Mouse (Mus musculus): ENCODE data around the gene Rpl41.
"Not testable (repeated sequence)": the region's sequence is repeated elsewhere in the genome, so short reads cannot be mapped to it uniquely, and the experiment has no call there.

Rpl41 gene

DNA sequence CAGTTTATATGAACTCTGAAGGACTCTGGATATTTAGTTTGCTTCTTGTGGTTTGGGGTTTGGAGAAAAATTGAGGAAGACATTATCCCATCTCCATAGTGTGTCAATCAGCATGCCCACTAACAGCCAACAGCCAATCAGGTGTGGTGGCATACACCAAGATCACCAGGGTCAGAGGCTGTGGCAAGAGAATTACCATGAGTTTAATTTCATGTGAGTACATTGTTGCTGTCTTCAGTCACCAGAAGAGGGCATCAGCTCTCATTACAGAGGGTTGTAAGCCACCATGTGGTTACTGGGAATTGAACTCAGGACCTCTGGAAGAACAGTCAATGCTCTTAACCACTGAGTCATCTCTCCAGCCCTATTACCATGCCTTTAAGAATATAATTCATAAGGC, 7.2 kb upstream of the Rpl41 start:
- no peak for DNase-seq (ENCODE audit: low spot score)

- not testable (repeated sequence) for DNase-seq (ENCODE audit: low spot score)
Observed at GRCm38 (mm10) chr10:128555567-128555966, 6.5 kb upstream of the Rpl41 start.

DNA sequence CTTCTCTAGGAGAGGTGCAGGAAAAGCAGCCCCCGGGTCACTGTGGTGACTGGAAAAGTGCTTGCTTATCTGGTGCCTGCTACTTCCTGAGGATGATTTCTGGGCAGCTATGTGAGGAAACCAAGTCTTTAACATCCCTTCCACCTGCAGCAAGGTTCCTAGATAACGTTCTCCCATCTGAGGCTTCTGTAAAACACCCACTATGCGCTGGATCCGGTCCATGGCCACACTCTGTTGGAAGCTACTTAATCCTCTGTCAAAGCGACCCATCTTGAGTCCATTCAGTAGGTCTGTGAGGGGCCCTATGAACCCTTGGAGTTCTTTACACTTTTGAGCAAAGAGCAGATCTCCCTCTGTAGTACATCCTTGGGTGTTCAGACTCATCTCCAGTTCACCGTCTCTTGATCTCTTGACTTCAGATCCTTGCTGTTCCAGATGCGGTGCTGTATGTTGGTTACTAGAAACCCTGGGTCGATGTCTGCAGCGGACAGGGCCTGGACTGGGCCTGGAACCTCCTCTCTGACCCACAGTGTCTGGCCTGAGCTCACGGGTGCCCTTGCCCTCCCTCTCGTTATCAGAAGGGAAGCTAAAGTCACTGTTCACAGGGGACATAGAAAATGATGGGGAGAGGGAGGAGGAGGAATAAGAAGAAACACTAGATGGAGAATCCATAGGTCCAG, 1.2 kb upstream of the Rpl41 start:
- DNase-seq (ENCODE audit: low spot score): not testable (repeated sequence)

DNA sequence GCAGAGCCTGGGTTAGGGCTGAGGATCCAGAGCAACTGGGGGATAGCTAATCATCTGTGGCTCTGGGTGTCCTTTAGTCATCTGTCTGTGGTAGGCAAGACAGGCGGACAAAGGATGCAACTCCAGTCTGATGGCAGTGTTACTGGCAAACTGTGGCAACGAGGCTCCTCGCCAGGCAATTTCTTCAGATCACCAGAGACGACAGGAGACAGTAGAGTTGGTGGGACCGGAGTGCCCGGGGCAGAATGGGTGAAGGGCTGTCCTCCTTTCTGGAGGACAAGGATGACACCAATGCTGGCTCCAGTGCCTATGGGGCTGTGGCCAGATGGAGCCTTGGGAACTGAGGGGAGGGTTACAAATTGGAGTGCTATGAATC, 565 bp upstream of the Rpl41 start:
- DNase-seq (ENCODE audit: low spot score): not testable (repeated sequence)

DNA sequence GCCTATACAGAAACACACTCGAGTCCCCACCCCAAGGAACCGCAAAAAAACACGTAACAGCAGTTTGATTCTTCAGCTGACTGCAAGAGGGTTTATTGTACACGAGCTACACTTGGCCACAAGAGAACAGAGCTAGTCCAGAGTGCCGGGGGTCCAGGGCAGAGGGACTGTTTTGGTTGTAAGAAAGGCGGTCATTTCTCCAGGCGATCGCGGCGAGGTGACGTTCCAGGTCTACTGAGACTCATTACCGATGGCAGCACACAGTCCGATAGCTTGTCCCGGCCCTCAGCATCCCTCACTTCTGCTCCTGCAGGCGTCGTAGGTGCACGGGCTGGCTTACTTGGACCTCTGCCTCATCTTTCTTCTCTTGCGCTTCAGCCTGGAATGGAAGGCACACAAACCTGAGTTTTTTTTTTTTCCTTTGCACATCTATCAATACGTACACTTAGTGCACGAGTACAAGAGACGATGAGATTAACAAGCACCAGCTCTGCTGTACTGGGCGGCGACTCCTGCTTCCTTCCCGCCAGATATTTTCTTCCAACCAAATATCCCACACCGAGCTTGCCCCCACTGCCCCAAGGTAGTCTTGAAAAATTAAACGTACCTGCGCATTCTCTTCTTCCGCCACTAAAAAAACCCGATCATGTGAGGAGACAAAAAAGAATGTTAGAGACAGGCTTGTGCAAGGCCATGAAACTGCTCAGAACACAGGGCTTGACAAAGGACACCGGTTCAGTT, 884 bp downstream of the Rpl41 start:
- not testable (repeated sequence) for DNase-seq (ENCODE audit: low spot score)

- DNase-seq (ENCODE audit: low spot score): peak; percentile 91
Observed at GRCm38 (mm10) chr10:128547361-128548032, 1.6 kb downstream of the Rpl41 start, which contains the start of gene Zc3h10. TSS of gene Zc3h10 (minus strand) at chr10:128547774.

DNA sequence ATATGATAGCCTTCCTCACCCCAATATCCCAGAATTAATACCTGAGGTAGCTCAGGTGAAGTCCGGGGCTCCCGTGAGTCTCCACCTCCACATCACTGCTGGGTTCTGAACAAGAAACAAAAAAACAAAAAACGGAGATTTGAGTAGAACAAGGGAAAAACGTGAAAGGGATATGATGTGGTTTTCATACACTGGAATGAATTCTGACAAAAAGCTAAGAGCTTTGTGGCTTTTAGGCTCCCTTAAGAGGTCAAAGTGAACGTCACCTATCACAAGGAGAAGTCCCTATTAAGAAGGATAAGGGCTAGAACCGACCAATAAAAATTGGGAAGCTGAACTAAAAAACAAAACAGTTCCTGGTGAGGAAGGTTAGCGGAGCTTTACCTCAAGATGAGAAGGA, 2.3 kb downstream of the Rpl41 start:
- no peak for DNase-seq (ENCODE audit: low spot score)

DNA sequence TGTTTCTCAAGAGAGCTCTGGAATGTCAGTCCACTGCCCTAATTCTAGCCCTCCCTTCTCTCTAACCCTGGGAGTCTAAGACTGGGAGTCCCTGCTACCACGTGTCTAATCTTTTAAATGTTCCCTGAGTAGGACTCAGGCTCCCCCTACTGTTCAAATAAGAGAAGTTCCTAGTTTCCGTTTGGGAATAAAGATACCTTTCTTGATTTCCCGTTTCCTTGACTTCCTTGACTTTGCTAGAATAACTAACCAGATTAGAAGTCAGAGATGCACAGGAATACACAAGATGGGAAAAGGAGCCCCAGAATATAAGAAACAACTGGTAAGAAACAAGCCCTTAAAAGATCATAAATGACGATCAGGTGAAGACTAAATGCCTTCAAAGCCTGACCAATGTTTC, 2.7 kb downstream of the Rpl41 start:
- DNase-seq (ENCODE audit: low spot score): no peak

DNA sequence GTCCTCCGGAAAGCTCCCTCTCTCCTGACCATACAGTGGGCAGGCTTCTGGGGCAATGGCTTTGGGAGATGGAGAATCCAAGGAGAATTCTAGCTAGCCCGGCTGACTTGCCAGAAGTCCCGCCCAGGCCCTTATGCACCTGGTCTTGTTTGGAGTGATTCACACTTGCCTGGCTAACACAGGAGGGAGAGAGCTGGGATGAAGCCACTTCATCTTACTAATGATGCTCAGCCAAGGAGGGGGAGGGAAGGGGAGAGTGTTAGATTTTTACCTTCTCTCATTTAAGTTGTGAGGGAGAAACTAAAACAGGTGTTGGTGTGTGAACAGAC, 3.6 kb downstream of the Rpl41 start:
- no peak for DNase-seq (ENCODE audit: low spot score)

DNA sequence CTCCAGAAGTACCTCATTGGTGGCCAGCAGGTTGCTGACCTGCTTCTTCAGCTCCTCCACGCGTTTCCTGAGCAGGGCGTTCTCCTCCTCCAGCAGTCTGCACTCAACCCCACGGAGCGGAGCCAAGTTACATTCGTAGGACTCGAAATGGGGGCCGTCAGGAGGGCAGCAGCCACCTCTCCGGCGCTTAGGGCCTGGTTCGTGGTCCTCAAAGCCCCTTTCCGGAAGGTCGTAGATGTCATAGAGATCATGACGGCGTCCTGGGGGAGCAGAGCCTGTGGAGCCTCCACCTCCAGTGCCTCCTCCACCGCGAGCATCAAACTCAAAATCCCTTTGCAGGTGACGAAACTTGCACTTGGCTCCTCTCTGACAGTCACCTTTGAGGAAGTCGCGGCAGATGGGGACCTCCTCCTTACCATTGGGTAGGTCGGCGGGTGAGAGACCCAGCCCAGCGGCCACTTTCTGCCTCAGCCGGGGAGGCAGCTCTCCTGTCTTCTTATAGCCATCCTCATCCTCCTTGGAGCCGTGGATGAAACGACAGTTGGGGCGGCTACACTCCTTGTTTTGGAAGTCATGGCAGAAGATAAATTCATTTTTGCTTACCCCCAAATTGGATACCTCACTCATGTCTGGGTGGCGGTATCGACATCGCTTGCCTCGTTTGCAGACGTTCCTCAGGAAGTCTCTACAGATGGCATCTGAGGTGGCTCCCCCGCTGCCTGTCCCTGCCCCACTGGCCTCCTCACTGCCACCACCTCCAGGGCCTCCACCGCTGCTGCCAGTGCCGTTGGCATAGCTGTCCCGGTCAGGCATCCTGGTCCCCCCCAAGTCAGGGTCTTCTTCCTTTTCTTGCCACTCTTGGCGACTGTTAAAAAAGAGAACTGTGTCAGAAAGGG, 4.2 kb downstream of the Rpl41 start:
- DNase-seq (ENCODE audit: low spot score): no peak

GRCm38 (mm10) chr10:128544151-128544657, 4.9 kb downstream of the Rpl41 start:
- no peak for DNase-seq (ENCODE audit: low spot score)

DNA sequence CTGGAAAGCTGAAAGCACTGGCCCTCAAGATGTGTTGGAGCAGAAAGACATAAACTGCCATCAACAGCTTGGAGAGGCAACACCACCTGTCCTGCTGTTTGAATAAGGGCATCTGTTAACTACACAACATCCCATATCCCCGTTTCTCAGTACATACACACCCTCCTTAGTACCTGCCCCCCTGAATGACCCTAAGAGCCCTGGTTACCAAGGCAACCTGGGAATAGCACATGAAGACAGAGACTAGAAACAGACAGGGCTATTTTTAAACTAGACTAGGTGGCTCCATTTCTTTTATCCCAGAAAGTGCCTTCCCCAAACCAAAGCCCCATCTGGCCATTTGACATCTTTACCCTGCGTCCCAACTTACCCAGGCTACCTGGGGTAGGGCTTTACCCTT, 6.0 kb downstream of the Rpl41 start:
- DNase-seq (ENCODE audit: low spot score): no peak

DNA sequence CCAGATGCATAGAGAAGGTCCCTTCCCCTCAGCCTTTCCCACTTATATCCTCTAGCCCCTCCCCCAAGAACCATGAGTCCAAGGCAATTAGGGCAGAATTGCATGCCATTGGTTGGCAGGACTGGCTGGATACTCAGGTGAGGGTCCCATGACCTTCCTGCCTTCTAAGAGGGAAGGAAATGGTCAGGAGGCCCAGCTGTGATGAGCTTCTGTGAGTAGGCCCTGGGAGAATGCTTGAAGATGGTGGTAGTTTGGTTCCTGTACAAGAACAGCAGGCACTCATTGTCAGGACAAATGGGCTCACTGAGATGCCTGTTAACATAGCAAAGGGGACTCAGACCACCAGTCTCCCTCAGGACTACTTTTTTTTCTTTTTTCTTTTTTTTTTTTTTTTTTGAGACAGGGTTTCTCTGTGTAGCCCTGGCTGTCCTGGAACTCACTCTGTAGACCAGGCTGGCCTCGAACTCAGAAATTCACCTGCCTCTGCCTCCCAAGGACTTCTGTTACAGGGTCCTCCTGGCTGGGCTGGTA, 10.7 kb downstream of the Rpl41 start:
- no peak for DNase-seq (ENCODE audit: low spot score)

DNA sequence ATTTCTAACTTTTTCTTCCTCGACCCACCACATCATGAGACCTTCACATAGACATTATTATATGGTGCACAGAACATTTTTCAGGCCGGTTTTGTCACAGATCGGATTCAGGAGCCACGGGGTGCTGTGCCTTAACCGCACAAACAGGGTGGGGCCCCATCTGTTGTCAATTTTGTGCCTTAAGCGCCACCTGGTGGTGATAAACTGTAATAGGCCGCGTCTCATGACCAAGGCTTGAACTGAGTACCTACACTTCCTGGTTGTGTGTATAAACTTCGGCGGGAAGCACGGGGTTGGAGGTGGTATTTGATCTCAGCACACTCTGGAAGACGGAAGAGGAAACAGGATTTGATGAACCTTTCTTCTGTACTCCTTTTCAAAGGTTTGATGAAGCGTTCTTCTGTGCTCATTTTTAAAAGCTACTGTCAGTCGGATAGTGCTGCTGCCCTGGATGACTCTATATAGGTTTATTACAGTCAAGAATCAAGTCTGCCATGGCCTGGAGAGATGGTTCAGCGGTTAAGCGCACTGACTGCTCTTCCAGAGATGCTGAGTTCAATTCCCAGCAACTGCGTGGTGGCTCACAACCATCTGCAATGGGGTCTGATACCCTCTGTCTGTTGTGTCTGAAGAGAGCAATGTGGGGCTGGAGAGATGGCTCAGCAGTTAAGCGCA, 12.7 kb downstream of the Rpl41 start:
- DNase-seq (ENCODE audit: low spot score): peak; percentile 84

GRCm38 (mm10) chr10:128535624-128536265, 13.4 kb downstream of the Rpl41 start:
- DNase-seq (ENCODE audit: low spot score): no peak

DNA sequence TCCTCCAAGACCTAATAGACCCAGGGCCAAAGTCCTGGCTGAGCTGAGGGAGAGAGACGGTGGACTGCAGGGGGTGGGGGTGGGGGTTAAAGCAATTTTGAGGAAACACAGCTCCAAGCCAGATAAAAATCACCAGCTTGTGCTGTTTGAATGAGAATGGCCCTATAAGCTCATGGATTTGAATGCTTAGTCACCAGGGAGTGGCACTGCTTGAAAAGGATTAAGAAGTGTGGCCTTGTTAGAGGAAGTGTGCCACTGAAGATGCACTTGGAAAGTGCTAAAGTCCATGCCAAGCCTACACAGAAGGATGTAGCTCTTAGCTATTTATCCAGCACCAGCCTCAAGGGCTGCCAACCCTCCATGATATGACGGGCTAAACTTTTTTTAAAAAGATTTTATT, 13.9 kb downstream of the Rpl41 start:
- DNase-seq (ENCODE audit: low spot score): no peak

GRCm38 (mm10) chr10:128526366-128527356, 22.4 kb downstream of the Rpl41 start:
- DNase-seq (ENCODE audit: low spot score): no peak

DNA sequence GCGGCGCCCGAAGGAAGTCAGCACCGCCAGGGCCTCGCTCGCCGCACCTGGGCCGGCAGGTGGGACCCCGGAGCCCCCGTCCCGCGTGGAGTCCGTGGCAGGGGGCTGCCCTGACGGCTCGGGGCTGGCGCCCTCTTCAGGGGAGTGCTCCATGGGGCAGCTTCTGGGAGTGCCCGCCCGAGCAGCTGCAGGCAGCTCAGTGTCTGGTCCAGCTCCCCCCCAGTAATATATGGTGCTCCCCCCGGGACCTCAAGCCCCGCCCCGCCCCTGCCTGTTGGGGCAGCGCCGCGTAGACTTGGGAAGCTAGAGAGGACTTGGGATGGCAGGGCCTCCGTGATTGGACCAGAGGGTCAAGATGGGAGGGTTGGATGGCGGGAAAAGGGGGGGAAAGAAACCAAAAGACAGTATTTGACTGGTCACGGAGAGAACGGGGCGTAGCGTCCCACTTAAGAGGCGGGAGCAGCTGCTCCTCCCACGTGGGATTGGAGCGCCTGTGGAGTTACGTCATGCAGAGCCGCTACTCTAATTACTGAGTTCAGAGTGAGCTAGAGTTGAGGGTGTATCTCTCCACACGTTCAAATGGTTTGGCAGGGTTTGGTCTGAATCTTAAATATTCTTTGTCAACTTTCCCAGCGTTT, 23.3 kb downstream of the Rpl41 start, which contains the start of gene Esyt1:
TSS of gene Esyt1 (minus strand) at position 201 of the 638 bp plus-strand sequence.
- peak; percentile 90 for DNase-seq (ENCODE audit: low spot score)

Data from testis, postnatal 10 days (tissue).